Mouse (Mus musculus) urinary bladder, postnatal 4 days (tissue): Measurements from ENCODE around the gene Nudt4.

ENCODE experiments used
- DNase-seq, 2 experiments: peaks; one replicate each; pipeline ENCODE4 v3.0.0; 2021 to 2022; ENCODE audit warnings: low spot score in 2 of 2

Nudt4 gene

GRCm38 (mm10) chr10:95501033-95501432 is 62.9 kb downstream of the Nudt4 start:
- DNase-seq: no peak
